Mouse (Mus musculus): ENCODE measurements around the gene Irf8. TPM values are rescaled to one million over a fixed set of nuclear protein-coding genes. Genes with fewer than 3 reads are reported as not detected.
A peak's percentile ranks its signal among the peaks of the same experiment; 100 is the strongest.

The Irf8 gene
- polyA plus RNA-seq, 1 experiment from 2014 or later, result 8.5 TPM

GRCm38 (mm10) chr8:120696401-120697153 is 39.6 kb upstream of the Irf8 start:
- peak; percentile 74 for ATAC-seq (ENCODE audit: insufficient read depth)
- H3K4me2 ChIP-seq, result peak overlapping the region; percentile 5; the same call in 1 of the 2 replicates
- H3K27me3 ChIP-seq (ENCODE audit: insufficient read depth, low read length), result no peaks in the 10 kb centered on the region
- no peaks in the 10 kb centered on the region for H3K9me3 ChIP-seq (ENCODE audit: low read depth, low read length)
- DNase-seq, result peak; percentile 94
- no peak overlapping the region for H3K9ac ChIP-seq
- 20% methylated on average over 13 of the region's 13 CpGs for WGBS
- H3K36me3 ChIP-seq (ENCODE audit: insufficient read depth), result no peaks in the 10 kb centered on the region
- peaks cover 45% of the 10 kb centered on the region for H3K4me1 ChIP-seq (ENCODE audit: insufficient read depth)
- H3K27ac ChIP-seq (ENCODE audit: low read depth), result peak overlapping the region; percentile 77
- H3K4me3 ChIP-seq (ENCODE audit: low read depth, low read length), result no peak overlapping the region
- no peak for TF ChIP-seq CTCF (IDR thresholded peaks at IDR 0.05; ENCODE audit: low read depth)

GRCm38 (mm10) chr8:120697154-120697978 is 38.8 kb upstream of the Irf8 start:
- peak overlapping the region; percentile 77 for H3K27ac ChIP-seq (ENCODE audit: low read depth)
- TF ChIP-seq CTCF (IDR thresholded peaks at IDR 0.05; ENCODE audit: low read depth), result no peak
- WGBS, result 47% methylated on average over 17 of the region's 17 CpGs
- no peak overlapping the region for H3K4me3 ChIP-seq (ENCODE audit: low read depth, low read length)
- no peaks in the 10 kb centered on the region for H3K27me3 ChIP-seq (ENCODE audit: insufficient read depth, low read length)
- no peaks in the 10 kb centered on the region for H3K9me3 ChIP-seq (ENCODE audit: low read depth, low read length)
- H3K4me1 ChIP-seq (ENCODE audit: insufficient read depth), result peaks cover 45% of the 10 kb centered on the region
- ATAC-seq (ENCODE audit: insufficient read depth), result peak; percentile 6; the same call in 1 of the 2 replicates
- no peak overlapping the region for H3K9ac ChIP-seq
- H3K36me3 ChIP-seq (ENCODE audit: insufficient read depth), result no peaks in the 10 kb centered on the region
- DNase-seq, result peak; percentile 88
- H3K4me2 ChIP-seq, result peak overlapping the region; percentile 5; the same call in 1 of the 2 replicates

GRCm38 (mm10) chr8:120697979-120698272 is 38.2 kb upstream of the Irf8 start:
- H3K4me2 ChIP-seq, result no peak overlapping the region
- DNase-seq, result no peak
- H3K9me3 ChIP-seq (ENCODE audit: low read depth, low read length), result no peaks in the 10 kb centered on the region
- no peaks in the 10 kb centered on the region for H3K36me3 ChIP-seq (ENCODE audit: insufficient read depth)
- peaks cover 43% of the 10 kb centered on the region for H3K4me1 ChIP-seq (ENCODE audit: insufficient read depth)
- ATAC-seq (ENCODE audit: insufficient read depth), result no peak
- H3K27me3 ChIP-seq (ENCODE audit: insufficient read depth, low read length), result no peaks in the 10 kb centered on the region
- peak overlapping the region; percentile 80; the same call in 1 of the 2 replicates for H3K27ac ChIP-seq (ENCODE audit: low read depth)
- H3K9ac ChIP-seq, result no peak overlapping the region
- no peak overlapping the region for H3K4me3 ChIP-seq (ENCODE audit: low read depth, low read length)
- TF ChIP-seq CTCF (IDR thresholded peaks at IDR 0.05; ENCODE audit: low read depth), result peak; percentile 70

DNA sequence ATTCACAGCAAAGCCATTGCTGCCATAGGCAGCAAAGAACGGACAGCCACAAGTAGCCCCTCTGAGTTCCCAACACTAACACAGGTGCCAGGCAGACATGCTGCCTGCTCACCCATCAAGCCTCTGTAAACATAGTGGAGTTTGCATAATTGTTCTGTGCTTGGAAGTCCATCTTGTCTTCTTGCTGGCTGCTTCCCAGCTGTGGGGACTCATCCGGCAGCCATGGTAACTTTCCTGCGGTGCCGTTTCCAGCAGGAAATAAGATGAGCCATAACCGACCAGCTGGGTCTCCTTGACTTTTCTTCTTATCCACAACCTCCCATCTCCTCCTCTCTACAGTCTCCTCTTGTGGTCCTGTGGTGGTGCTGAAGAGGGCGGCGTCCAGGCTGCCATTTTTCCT is 37.7 kb upstream of the Irf8 start:
- no peak overlapping the region for H3K4me2 ChIP-seq

GRCm38 (mm10) chr8:120699079-120699478 is 37.1 kb upstream of the Irf8 start:
- no peaks in the 10 kb centered on the region for H3K27me3 ChIP-seq (ENCODE audit: insufficient read depth, low read length)
- peak overlapping the region; percentile 80; the same call in 1 of the 2 replicates for H3K27ac ChIP-seq (ENCODE audit: low read depth)
- peaks cover 38% of the 10 kb centered on the region for H3K4me1 ChIP-seq (ENCODE audit: insufficient read depth)
- no peak overlapping the region for H3K4me2 ChIP-seq
- DNase-seq (peak; percentile 75), ATAC-seq (ENCODE audit: insufficient read depth) (no peak)
- no peak overlapping the region for H3K9ac ChIP-seq
- no peak for TF ChIP-seq CTCF (IDR thresholded peaks at IDR 0.05; ENCODE audit: low read depth)
- no peak overlapping the region for H3K4me3 ChIP-seq (ENCODE audit: low read depth, low read length)
- H3K9me3 ChIP-seq (ENCODE audit: low read depth, low read length), result no peaks in the 10 kb centered on the region
- WGBS, result 46% methylated on average over 6 of the region's 6 CpGs
- no peaks in the 10 kb centered on the region for H3K36me3 ChIP-seq (ENCODE audit: insufficient read depth)

More for the DNA sequence above, 37.7 kb upstream of the Irf8 start:
- ATAC-seq (ENCODE audit: insufficient read depth) (no peak), DNase-seq (peak; percentile 80)
- WGBS, result 41% methylated on average over 7 of the region's 7 CpGs
- Histone ChIP-seq H3K27ac (ENCODE audit: low read depth) (peak overlapping the region; percentile 80), H3K4me1 (ENCODE audit: insufficient read depth) (peaks cover 42% of the 10 kb centered on the region), H3K27me3 (ENCODE audit: insufficient read depth, low read length) (no peaks in the 10 kb centered on the region), H3K9me3 (ENCODE audit: low read depth, low read length) (no peaks in the 10 kb centered on the region), H3K9ac (no peak overlapping the region), H3K36me3 (ENCODE audit: insufficient read depth) (no peaks in the 10 kb centered on the region), H3K4me3 (ENCODE audit: low read depth, low read length) (no peak overlapping the region)
- no peak for TF ChIP-seq CTCF (IDR thresholded peaks at IDR 0.05; ENCODE audit: low read depth)

GRCm38 (mm10) chr8:120699565-120699964 is 36.6 kb upstream of the Irf8 start:
- H3K4me3 ChIP-seq (ENCODE audit: low read depth, low read length), result no peak overlapping the region
- H3K36me3 ChIP-seq (ENCODE audit: insufficient read depth), result no peaks in the 10 kb centered on the region
- 42% methylated on average over 2 of the region's 2 CpGs for whole genome bisulfite sequencing
- no peaks in the 10 kb centered on the region for H3K9me3 ChIP-seq (ENCODE audit: low read depth, low read length)
- TF ChIP-seq CTCF (IDR thresholded peaks at IDR 0.05; ENCODE audit: low read depth), result no peak
- H3K4me1 ChIP-seq (ENCODE audit: insufficient read depth), result peaks cover 33% of the 10 kb centered on the region
- H3K27ac ChIP-seq (ENCODE audit: low read depth), result 0 out of 2 replicates have a peak overlapping the region, but pooled peaks have one; percentile 8
- DNase-seq (peak; percentile 27), ATAC-seq (ENCODE audit: insufficient read depth) (no peak)
- no peak overlapping the region for H3K9ac ChIP-seq
- no peak overlapping the region for H3K4me2 ChIP-seq
- H3K27me3 ChIP-seq (ENCODE audit: insufficient read depth, low read length), result no peaks in the 10 kb centered on the region

GRCm38 (mm10) chr8:120700053-120700452 is 36.1 kb upstream of the Irf8 start:
- 0 out of 2 replicates have a peak overlapping the region, but pooled peaks have one; percentile 8 for H3K27ac ChIP-seq (ENCODE audit: low read depth)

More at GRCm38 (mm10) chr8:120700053-120700452, 36.1 kb upstream of the Irf8 start:
- H3K4me1 ChIP-seq (ENCODE audit: insufficient read depth), result peaks cover 30% of the 10 kb centered on the region
- no peak overlapping the region for H3K4me2 ChIP-seq
- ATAC-seq (ENCODE audit: insufficient read depth) (no peak), DNase-seq (no peak)
- no peak for TF ChIP-seq CTCF (IDR thresholded peaks at IDR 0.05; ENCODE audit: low read depth)
- no peak overlapping the region for H3K4me3 ChIP-seq (ENCODE audit: low read depth, low read length)
- no peak overlapping the region for H3K9ac ChIP-seq
- no peaks in the 10 kb centered on the region for H3K36me3 ChIP-seq (ENCODE audit: insufficient read depth)
- WGBS, result 79% methylated on average over 4 of the region's 4 CpGs
- H3K27me3 ChIP-seq (ENCODE audit: insufficient read depth, low read length), result no peaks in the 10 kb centered on the region
- H3K9me3 ChIP-seq (ENCODE audit: low read depth, low read length), result no peaks in the 10 kb centered on the region

All from lung, embryonic 14.5 days (tissue).